Mouse (Mus musculus): Measurements from ENCODE around the gene Slc35f1.

DNA sequence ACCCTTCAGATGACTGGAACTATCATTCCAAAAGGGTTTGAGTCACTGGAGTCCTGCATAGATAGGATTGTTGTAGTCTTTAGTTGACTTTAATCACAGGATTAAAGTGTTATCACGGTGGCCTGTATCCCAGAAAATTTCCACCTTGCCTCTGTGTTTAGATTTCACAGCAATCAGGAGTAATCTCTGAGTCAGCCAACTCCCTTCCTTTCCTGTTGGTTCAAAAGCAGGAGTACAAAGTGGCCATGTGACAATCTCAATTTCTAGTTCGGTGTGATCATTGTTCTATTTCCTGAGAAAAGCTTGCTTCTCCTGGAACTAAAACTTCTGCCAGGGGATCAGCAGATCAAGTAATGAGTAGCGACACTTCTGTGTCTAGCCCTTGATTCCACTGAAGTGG lies 410.5 kb downstream of the Slc35f1 start:
- TF ChIP-seq CTCF (IDR thresholded peaks at IDR 0.05; ENCODE audit: low read depth, low read length) = no peak
- no peak for TF ChIP-seq POLR2A (IDR thresholded peaks at IDR 0.05; ENCODE audit: extremely low read depth, insufficient read depth, low read length)

Measured in liver, adult 2 months (tissue).